Mouse (Mus musculus) urinary bladder, postnatal 25 days (tissue): ENCODE data around the gene Wipf3.

Experiments
- DNase-seq: peaks from one replicate; pipeline ENCODE4 v3.0.0; 2022; ENCODE audit warnings: low spot score

Gene Wipf3

GRCm38 (mm10) chr6:54537053-54537452 is 107.7 kb downstream of the Wipf3 start:
- no peak for DNase-seq

- DNase-seq: no peak
These were observed 109.4 kb downstream of the Wipf3 start for GRCm38 (mm10) chr6:54538773-54539173.

- DNase-seq: no peak
These were observed 110.0 kb downstream of the Wipf3 start for GRCm38 (mm10) chr6:54539396-54539795.

GRCm38 (mm10) chr6:54540252-54540887 is 111.0 kb downstream of the Wipf3 start:
- peak; percentile 8 for DNase-seq

GRCm38 (mm10) chr6:54542836-54543235 is 113.4 kb downstream of the Wipf3 start:
- DNase-seq: no peak

- DNase-seq: no peak
These were observed 114.2 kb downstream of the Wipf3 start for GRCm38 (mm10) chr6:54543646-54544045.

GRCm38 (mm10) chr6:54548314-54549019 is 119.1 kb downstream of the Wipf3 start:
- DNase-seq: no peak

- no peak for DNase-seq
These were observed 119.9 kb downstream of the Wipf3 start for GRCm38 (mm10) chr6:54549311-54549710.

GRCm38 (mm10) chr6:54550801-54551323 is 121.5 kb downstream of the Wipf3 start:
- DNase-seq: no peak

GRCm38 (mm10) chr6:54552721-54553413 is 123.5 kb downstream of the Wipf3 start:
- DNase-seq: no peak
